Mouse (Mus musculus): ENCODE results near the gene Selplg. TPM values are rescaled to one million over a fixed set of nuclear protein-coding genes. Genes with fewer than 3 reads are reported as not detected.

Gene Selplg
- polyA plus RNA-seq, 1 experiment from 2014 or later, result 7.4 TPM

DNA sequence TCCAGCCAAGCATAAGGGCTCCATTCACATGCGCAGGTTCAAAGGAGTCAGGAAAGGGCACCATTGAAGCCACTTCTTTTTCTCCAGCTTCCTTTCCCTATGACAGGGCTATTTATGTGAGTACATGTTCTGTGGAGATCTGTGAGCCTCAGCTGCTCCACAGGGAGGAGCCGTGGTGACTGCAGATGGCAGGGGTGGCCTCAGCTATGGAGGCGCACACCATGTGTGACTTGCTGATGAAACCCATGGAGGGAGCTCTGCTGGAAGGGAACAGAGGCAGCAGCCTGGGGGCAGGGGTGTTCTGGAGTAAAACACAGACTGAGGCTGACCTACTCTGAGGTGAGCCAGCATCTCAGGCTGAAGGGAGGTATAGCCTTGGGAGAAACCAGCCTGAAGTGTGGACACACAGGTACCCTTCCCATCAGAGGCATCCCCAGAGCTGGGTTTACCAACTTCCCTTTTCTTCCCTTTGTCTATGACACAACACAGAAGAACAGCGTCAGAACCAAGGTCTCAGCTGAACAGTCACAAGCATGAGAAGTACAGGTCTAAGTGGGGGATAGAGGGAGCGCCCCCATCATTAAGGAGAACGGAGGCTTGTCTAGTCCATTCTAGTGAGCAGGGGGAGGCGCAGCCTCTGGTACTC lies 39.6 kb upstream of the Selplg start:
- WGBS, result 69% methylated on average over 7 of the region's 7 CpGs
- no peak overlapping the region for H3K9ac ChIP-seq (ENCODE audit: low read length)
- no peak overlapping the region for H3K4me2 ChIP-seq (ENCODE audit: low read depth, low read length)
- H3K4me1 ChIP-seq (replicated peaks; ENCODE audit: control insufficient read depth, insufficient read depth, low read length), result peaks cover 57% of the 10 kb centered on the region
- H3K9me3 ChIP-seq (ENCODE audit: control insufficient read depth, low read length), result no peaks in the 10 kb centered on the region
- ATAC-seq (ENCODE audit: low read depth), result no peak
- peak overlapping the region; percentile 53 for H3K27ac ChIP-seq (ENCODE audit: low read length)
- peaks cover 9% of the 10 kb centered on the region for H3K36me3 ChIP-seq (ENCODE audit: control insufficient read depth, insufficient read depth, low read length)
- no peaks in the 10 kb centered on the region for H3K27me3 ChIP-seq (ENCODE audit: control insufficient read depth, insufficient read depth, low read depth, low read length)
- H3K4me3 ChIP-seq (ENCODE audit: low read length), result no peak overlapping the region

DNA sequence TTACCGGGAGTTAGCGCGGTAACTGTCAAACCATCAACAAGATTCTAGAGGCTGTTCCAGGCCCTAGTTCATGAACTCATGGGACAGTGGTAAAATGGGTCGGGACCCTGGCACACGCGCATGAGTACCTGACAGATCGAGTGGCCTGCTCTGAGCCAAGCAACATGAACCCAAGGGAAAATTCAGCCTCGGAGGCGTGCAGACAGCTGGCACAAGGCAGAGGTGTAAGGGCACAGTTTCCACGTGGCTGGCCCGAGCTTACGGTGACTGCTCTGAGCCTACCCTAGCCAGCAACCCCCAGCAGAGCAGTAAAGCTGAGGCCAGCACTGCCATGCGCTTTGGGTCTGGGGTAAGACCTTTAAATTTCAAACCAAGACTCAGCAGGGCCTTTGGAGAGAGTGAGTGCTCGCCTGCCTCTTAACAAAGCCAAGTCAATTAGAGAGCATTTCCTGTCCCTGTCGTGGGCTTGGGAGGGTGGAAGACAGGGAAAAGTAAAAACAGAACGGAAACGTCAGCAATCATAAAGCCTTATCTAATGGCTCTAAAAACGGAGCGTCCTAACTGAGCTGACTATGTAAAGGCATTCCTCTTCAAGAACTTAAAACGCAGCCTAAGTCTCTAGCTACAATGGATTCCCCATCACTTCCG lies 38.1 kb upstream of the Selplg start:
- WGBS, result 41% methylated on average over 21 of the region's 21 CpGs
- H3K4me3 ChIP-seq (ENCODE audit: low read length), result no peak overlapping the region
- no peaks in the 10 kb centered on the region for H3K27me3 ChIP-seq (ENCODE audit: control insufficient read depth, insufficient read depth, low read depth, low read length)
- H3K4me2 ChIP-seq (ENCODE audit: low read depth, low read length), result no peak overlapping the region
- peak overlapping the region; percentile 53 for H3K27ac ChIP-seq (ENCODE audit: low read length)
- ATAC-seq (ENCODE audit: low read depth), result no peak
- peaks cover 57% of the 10 kb centered on the region for H3K4me1 ChIP-seq (replicated peaks; ENCODE audit: control insufficient read depth, insufficient read depth, low read length)
- H3K36me3 ChIP-seq (ENCODE audit: control insufficient read depth, insufficient read depth, low read length), result peaks cover 2% of the 10 kb centered on the region; the same call in 1 of the 2 replicates
- H3K9ac ChIP-seq (ENCODE audit: low read length), result no peak overlapping the region
- no peaks in the 10 kb centered on the region for H3K9me3 ChIP-seq (ENCODE audit: control insufficient read depth, low read length)

DNA sequence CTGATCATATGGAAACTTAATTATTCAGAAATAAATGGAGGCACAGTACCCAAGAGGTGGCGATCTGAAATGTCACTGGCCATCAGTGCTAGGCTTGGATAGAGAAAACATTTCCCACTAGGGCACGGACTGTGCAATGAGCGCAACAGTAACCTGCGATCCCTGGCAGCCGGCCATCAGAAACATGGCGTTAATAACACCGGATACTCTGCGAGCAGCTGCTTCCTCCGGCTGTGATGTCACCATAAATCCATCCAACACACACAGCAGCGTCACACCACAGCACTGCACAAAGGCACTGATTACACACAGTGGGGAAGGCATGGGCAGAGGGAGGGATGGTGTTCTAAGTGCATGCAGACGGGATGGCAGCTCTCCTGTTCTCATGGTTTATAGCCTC lies 36.7 kb upstream of the Selplg start:
- H3K27me3 ChIP-seq (ENCODE audit: control insufficient read depth, insufficient read depth, low read depth, low read length), result no peaks in the 10 kb centered on the region
- 37% methylated on average over 11 of the region's 11 CpGs for WGBS
- H3K4me3 ChIP-seq (ENCODE audit: low read length), result no peak overlapping the region
- no peak overlapping the region for H3K4me2 ChIP-seq (ENCODE audit: low read depth, low read length)
- H3K36me3 ChIP-seq (ENCODE audit: control insufficient read depth, insufficient read depth, low read length), result peaks cover 11% of the 10 kb centered on the region
- H3K9me3 ChIP-seq (ENCODE audit: control insufficient read depth, low read length), result no peaks in the 10 kb centered on the region
- peak; percentile 20 for ATAC-seq (ENCODE audit: low read depth)
- H3K9ac ChIP-seq (ENCODE audit: low read length), result peak overlapping the region; percentile 6; the same call in 1 of the 2 replicates
- no peak overlapping the region for H3K27ac ChIP-seq (ENCODE audit: low read length)
- H3K4me1 ChIP-seq (replicated peaks; ENCODE audit: control insufficient read depth, insufficient read depth, low read length), result peaks cover 50% of the 10 kb centered on the region

DNA sequence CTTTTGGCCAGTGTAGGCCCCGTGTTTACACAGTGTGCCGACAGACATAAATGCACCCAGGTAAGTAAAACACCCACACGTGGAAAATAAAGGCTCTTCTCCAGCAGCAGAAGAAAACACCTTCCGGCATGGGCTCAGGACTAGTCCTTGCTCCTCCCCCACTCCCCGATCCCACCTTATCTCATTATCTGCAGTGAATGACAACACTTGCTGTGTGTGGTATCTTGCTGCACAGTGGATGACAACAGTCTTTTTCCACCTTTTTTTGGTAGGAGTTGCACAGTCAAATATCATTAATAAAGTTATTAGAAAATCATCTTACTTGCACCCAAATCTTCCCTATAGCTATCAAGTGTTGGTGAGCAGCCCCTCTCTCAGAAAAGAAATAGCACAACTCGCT lies 32.5 kb upstream of the Selplg start:
- Histone ChIP-seq H3K9me3 (ENCODE audit: control insufficient read depth, low read length) (no peaks in the 10 kb centered on the region), H3K4me2 (ENCODE audit: low read depth, low read length) (no peak overlapping the region), H3K4me3 (ENCODE audit: low read length) (no peak overlapping the region), H3K27ac (ENCODE audit: low read length) (no peak overlapping the region), H3K4me1 (replicated peaks; ENCODE audit: control insufficient read depth, insufficient read depth, low read length) (peaks cover 14% of the 10 kb centered on the region), H3K27me3 (ENCODE audit: control insufficient read depth, insufficient read depth, low read depth, low read length) (no peaks in the 10 kb centered on the region), H3K36me3 (ENCODE audit: control insufficient read depth, insufficient read depth, low read length) (peaks cover 21% of the 10 kb centered on the region), H3K9ac (ENCODE audit: low read length) (no peak overlapping the region)
- no peak for ATAC-seq (ENCODE audit: low read depth)
- WGBS, result 82% methylated on average over 6 of the region's 6 CpGs

DNA sequence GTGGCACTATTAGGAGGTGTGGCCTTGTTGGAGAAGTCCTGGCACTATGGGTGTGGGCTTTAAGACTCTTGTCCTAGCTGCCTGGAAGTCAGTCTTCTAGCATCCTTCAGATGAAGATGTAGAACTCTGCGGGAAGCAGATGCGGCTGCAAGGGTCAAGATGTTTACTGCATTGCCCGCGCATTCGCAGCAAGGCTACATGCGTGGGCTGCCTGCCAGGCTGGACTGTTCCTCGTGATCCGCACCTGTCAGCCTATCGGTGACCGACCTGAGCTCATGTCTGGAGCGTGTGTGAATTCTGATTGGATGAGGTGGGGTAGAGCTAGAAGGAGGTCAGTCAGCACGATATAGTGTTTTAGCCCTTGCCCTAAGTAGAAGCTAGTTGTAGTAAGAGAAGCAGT lies 31.6 kb upstream of the Selplg start:
- Histone ChIP-seq H3K9ac (ENCODE audit: low read length) (no peak overlapping the region), H3K4me1 (replicated peaks; ENCODE audit: control insufficient read depth, insufficient read depth, low read length) (peaks cover 13% of the 10 kb centered on the region), H3K27me3 (ENCODE audit: control insufficient read depth, insufficient read depth, low read depth, low read length) (no peaks in the 10 kb centered on the region), H3K27ac (ENCODE audit: low read length) (no peak overlapping the region), H3K4me2 (ENCODE audit: low read depth, low read length) (no peak overlapping the region), H3K4me3 (ENCODE audit: low read length) (no peak overlapping the region), H3K36me3 (ENCODE audit: control insufficient read depth, insufficient read depth, low read length) (peaks cover 21% of the 10 kb centered on the region), H3K9me3 (ENCODE audit: control insufficient read depth, low read length) (no peaks in the 10 kb centered on the region)
- no peak for ATAC-seq (ENCODE audit: low read depth)
- 93% methylated on average over 12 of the region's 12 CpGs for WGBS

DNA sequence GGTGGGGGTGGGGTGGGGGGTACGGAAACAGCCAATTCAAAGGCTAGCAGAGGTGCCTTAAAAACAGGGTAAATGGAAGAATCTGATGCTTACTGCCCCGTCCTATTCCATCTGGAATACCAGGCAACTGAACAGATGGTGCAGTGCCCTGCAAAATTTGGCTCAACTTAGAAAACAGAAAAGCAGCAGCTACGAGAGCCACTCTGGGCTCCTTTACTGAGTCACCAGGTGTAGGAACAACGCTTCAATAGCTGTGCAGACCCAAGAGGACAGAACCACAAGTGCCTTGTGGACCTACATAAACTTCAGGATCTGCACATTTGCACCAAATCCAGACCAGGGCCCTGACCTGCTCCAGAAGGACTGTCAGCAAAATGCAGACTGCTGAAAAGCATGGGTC lies 30.0 kb upstream of the Selplg start:
- H3K9ac ChIP-seq (ENCODE audit: low read length), result no peak overlapping the region
- H3K9me3 ChIP-seq (ENCODE audit: control insufficient read depth, low read length), result no peaks in the 10 kb centered on the region
- no peak overlapping the region for H3K4me2 ChIP-seq (ENCODE audit: low read depth, low read length)
- peaks cover 21% of the 10 kb centered on the region for H3K36me3 ChIP-seq (ENCODE audit: control insufficient read depth, insufficient read depth, low read length)
- H3K4me1 ChIP-seq (replicated peaks; ENCODE audit: control insufficient read depth, insufficient read depth, low read length), result peaks cover 13% of the 10 kb centered on the region
- WGBS, result 81% methylated on average over 4 of the region's 4 CpGs
- ATAC-seq (ENCODE audit: low read depth), result no peak
- H3K4me3 ChIP-seq (ENCODE audit: low read length), result no peak overlapping the region
- H3K27me3 ChIP-seq (ENCODE audit: control insufficient read depth, insufficient read depth, low read depth, low read length), result no peaks in the 10 kb centered on the region
- H3K27ac ChIP-seq (ENCODE audit: low read length), result no peak overlapping the region

DNA sequence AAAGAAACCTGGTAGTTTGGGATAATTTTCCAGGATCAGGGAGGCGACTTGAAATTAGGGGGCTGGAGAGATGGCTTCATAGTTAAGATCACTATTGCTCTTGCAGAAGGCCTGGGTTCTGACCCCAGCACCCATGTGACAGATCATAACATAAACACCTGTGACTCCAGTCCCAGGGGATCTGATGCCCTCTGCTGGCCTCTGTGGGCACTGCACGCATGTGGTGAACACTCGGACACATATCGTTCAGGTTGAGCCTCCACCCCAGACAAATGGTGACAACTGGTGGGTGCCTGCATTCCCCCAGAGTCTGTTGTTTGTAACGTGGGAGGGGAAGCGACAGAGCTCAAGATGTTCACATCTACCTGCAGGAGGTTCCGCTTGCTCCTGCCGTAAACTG lies 28.9 kb upstream of the Selplg start:
- WGBS, result 94% methylated on average over 8 of the region's 8 CpGs
- peaks cover 13% of the 10 kb centered on the region for H3K4me1 ChIP-seq (replicated peaks; ENCODE audit: control insufficient read depth, insufficient read depth, low read length)
- no peak overlapping the region for H3K4me2 ChIP-seq (ENCODE audit: low read depth, low read length)
- no peak for ATAC-seq (ENCODE audit: low read depth)
- H3K27me3 ChIP-seq (ENCODE audit: control insufficient read depth, insufficient read depth, low read depth, low read length), result no peaks in the 10 kb centered on the region
- peaks cover 21% of the 10 kb centered on the region for H3K36me3 ChIP-seq (ENCODE audit: control insufficient read depth, insufficient read depth, low read length)
- no peaks in the 10 kb centered on the region for H3K9me3 ChIP-seq (ENCODE audit: control insufficient read depth, low read length)
- H3K9ac ChIP-seq (ENCODE audit: low read length), result no peak overlapping the region
- H3K27ac ChIP-seq (ENCODE audit: low read length), result no peak overlapping the region
- H3K4me3 ChIP-seq (ENCODE audit: low read length), result no peak overlapping the region

DNA sequence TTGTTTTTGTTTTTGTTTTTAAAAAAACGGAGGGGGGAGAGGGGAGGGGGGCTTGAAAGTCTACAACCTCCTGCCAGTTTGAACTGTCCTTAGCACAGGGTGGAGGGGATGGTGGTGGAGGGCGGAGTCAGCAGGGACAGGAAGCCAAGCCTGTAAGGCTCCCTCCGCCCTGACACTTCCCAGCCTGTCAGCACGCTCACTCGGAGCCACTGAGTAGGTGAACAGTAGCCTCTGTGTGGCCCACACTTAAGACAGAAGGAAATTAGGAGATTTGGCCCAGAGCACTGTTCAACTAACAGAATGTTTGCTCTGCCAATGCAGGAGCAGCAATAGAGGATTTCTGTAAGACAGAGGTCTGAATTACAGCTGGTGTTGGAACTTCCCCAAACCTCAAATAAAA lies 26.5 kb upstream of the Selplg start:
- ATAC-seq (ENCODE audit: low read depth), result peak; percentile 83
- Histone ChIP-seq H3K4me2 (ENCODE audit: low read depth, low read length) (no peak overlapping the region), H3K36me3 (ENCODE audit: control insufficient read depth, insufficient read depth, low read length) (peaks cover 8% of the 10 kb centered on the region), H3K9me3 (ENCODE audit: control insufficient read depth, low read length) (no peaks in the 10 kb centered on the region), H3K4me1 (replicated peaks; ENCODE audit: control insufficient read depth, insufficient read depth, low read length) (peaks cover 20% of the 10 kb centered on the region), H3K9ac (ENCODE audit: low read length) (0 out of 2 replicates have a peak overlapping the region, but pooled peaks have one; percentile 41), H3K4me3 (ENCODE audit: low read length) (no peak overlapping the region), H3K27me3 (ENCODE audit: control insufficient read depth, insufficient read depth, low read depth, low read length) (no peaks in the 10 kb centered on the region), H3K27ac (ENCODE audit: low read length) (peak overlapping the region; percentile 36; the same call in 1 of the 2 replicates)
- 22% methylated on average over 5 of the region's 5 CpGs for WGBS

DNA sequence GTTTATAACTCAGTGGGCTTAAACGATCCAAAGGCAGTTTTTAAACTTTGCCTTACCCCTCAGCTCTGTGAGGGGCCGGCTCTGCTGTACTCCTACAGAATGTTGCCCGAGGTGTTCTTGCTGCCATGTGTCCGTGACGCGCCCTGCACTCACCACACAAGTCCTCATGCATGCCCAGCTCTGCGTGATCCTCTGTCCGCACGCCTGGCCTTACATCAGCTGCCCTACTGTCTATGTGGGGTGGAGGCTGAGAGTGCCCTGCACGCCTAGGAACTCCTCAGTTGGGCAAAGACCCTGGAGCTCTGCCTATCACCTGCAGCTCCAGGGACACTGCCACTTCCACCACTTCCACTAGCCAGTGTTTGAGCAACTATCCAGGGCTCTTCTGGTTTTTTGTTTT lies 26.1 kb upstream of the Selplg start:
- Histone ChIP-seq H3K4me3 (ENCODE audit: low read length) (no peak overlapping the region), H3K9ac (ENCODE audit: low read length) (no peak overlapping the region), H3K27ac (ENCODE audit: low read length) (no peak overlapping the region), H3K9me3 (ENCODE audit: control insufficient read depth, low read length) (no peaks in the 10 kb centered on the region), H3K4me2 (ENCODE audit: low read depth, low read length) (no peak overlapping the region), H3K27me3 (ENCODE audit: control insufficient read depth, insufficient read depth, low read depth, low read length) (no peaks in the 10 kb centered on the region), H3K4me1 (replicated peaks; ENCODE audit: control insufficient read depth, insufficient read depth, low read length) (peaks cover 20% of the 10 kb centered on the region), H3K36me3 (ENCODE audit: control insufficient read depth, insufficient read depth, low read length) (peaks cover 7% of the 10 kb centered on the region; the same call in 1 of the 2 replicates)
- 78% methylated on average over 10 of the region's 10 CpGs for WGBS
- ATAC-seq (ENCODE audit: low read depth), result no peak
